Mouse (Mus musculus) 416B (cell line): ENCODE results near the gene Mbd3l2.
"Not testable (repeated sequence)": the region's sequence is repeated elsewhere in the genome, so short reads cannot be mapped to it uniquely, and the experiment has no call there.

Experiments
- DNase-seq: peaks from one replicate; pipeline ENCODE4 v3.0.0; 2011; ENCODE audit warnings: low read depth

Gene Mbd3l2

DNA sequence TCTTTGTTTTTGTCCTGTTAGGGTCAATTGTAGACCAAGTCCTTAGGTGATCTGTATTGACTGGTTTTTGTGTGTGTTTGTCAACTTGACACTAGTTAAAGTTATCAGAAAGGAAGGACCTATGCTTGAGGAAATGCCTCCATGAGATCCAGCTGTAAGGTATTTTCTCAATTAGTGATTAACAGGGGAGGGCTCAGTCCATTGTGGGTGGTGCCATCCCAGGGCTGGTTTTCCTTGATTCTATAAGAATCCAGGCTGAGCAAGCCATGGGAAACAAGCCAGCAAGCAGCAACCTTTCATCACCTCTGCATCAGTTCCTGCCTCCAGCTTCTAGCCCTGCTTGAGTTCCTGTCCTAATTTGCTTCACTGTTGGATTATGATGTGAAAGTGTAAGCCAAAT is at the start of gene Mbd3l2:
Mbd3l2 (plus strand) TSS at position 301 of the 400 bp plus-strand sequence.
- DNase-seq: no peak

DNA sequence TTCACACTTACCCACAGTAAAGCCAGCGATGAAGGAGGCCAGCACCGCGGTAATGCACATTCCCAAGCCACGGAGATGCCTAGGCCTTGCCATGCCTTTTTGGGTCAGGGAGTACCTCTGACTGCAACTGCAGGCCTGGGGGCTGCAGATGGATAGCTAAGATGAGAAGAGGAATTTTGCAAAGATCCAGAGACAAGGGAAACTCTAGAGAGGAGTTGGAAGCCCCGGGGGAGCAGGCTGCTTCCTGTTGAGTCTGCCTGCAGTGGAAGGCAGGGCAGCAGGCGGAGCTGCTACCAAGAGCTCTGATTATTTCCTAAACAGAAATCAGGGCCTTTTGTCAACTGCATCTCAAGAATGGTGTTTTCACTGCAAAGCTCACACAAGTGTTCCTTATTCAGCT is 44.7 kb upstream of the Mbd3l2 start:
- no peak for DNase-seq

DNA sequence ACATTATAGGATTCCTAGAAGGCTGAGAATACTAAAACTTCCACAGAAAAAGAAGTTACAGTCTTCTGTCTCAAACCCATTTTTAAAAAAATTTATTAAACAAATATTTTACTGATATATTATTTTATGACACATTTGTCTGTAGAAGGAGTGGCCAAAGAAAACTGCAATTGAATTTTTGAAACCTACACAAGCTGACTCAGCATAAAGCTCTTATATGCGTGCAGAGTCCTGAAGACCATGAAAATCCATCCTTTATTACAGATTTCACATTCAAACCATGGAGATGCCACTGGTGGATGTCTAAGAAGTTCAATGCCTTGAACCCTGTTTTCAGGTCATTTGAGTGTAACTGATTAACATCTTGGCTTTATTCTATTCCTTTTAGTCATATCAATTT is 30.8 kb upstream of the Mbd3l2 start:
- no peak for DNase-seq

DNA sequence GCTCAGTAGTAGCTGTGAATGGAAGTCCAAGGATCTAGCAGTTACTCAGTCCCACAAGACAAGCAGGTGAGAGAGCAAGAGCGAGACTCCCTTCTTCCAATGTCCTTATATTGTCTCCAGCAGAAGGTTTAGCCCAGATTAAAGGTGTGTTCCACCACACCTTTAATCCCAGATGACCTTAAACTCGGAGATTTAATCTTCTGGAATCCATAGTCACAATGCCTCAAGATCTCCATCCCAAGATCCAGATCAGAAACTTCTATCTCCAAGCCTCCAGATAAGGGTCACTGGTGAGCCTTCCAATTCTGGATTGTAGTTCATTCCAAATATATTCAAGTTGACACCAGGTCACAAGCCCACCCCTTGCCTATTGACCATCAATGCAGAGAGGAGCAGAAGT is 27.6 kb upstream of the Mbd3l2 start, which contains the start of gene Naalad2:
Naalad2 (minus strand) TSS at position 101 of the 400 bp plus-strand sequence.
- not testable (repeated sequence) for DNase-seq

DNA sequence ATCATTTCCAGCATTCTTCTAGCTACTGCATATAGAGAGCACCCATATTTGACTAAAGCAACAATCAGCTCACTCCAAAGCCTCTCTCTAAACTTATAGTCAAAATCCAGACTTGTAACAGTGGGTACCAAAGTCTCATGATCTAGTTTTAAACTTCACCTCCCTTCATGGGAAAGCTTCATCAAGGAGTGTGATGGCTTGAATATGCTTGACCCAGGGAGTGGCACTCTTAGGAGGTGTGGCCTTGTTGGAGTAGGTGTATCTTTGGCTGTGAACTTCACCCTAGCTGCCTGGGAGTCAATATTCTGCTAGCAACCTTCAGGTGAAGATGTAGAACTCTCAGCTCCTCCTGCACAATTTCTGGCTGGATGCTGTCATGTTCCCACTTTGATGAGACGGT is 26.3 kb upstream of the Mbd3l2 start, which contains the start of gene Ubtfl1:
Ubtfl1 (plus strand) TSS at position 301 of the 400 bp plus-strand sequence.
- DNase-seq: no peak

DNA sequence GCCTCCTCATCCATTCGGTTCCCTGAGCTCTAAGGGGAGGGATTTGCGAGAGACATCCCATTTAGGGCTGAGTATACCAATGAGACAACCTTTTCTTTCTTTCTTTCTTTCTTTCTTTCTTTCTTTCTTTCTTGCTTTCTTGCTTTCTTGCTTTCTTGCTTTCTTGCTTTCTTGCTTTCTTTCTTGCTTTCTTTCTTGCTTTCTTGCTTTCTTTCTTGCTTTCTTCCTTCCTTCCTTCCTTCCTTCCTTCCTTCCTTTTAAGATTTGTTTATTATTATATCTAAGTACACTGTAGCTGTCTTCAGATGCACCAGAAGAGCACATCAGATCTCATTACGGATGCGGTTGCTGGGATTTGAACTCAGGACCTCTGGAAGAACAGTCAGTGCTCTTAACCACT is 18.1 kb upstream of the Mbd3l2 start:
- not testable (repeated sequence) for DNase-seq

DNA sequence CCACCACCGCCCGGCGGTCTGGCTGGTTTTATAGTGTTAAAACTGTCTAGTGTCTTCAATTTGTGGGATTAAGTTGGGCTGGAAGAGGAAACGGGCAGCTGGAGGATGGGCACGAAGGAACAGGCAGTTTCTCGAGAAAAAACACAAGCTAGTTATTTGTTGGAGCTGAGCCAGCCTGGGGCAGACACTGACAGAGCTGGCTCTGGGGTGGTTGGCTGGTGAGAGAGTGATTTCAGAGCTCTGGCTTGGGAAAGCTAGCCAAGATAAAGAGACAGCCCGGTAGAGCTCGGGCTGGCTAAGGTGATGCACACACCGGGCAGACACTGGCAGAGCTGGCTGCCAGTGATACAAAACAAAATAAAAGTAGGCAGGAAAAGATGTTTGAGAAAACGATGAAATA is 1.2 kb downstream of the Mbd3l2 start:
- DNase-seq: no peak

DNA sequence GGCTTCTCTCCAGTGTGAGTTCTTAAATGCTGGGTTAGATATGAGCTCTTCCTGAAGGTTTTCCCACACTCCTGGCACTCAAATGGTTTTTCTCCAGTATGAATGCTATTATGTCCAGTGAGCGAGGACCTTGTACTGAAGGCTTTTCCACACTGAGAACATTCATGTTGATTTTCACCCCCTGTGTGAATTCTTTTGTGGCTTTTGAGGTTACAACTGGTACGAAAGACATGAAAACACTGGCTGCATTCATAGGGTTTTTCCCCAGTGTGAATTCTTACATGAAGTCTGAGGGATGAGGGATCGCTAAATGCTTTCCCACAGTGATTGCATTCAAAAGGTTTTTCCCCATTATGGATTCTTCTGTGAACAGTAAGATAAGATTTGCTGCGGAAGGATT is 26.1 kb downstream of the Mbd3l2 start:
- DNase-seq: no peak

DNA sequence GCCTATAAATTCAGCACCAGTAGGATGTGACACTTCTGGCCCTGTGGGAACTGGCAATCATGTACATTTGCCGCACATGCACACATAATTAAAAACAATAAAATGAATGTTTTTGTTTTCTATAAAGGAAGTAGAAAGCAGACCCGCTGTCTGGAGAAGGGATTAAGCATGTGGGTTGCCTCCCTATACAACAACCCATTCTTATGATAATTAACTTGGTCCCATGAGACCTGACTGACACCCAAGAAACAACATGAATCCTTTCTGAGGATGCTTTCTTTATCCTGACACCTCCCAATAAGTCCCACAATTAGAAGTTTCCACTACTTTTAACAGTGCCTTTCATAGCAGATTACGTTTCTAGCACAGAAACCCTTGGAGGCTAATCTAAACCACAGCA is 36.9 kb downstream of the Mbd3l2 start:
- no peak for DNase-seq

DNA sequence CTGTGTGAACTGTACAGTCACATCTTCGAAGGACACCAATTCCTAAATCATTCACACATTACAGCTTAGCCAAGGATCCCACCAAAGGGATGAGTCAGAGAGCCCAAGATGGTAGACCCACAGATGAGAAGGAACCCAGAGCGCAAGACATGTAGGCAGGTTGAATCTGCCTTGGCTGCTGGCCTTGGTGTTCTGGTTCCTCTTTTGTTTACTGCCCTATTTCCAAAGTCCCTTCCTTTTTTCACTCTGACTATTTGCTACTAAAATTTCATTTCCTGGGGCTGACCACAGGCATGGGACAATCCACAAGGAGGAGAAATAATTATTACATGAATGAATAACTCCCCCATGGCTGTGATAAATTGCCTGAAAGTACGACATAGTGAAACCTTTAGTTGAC is 37.6 kb downstream of the Mbd3l2 start:
- DNase-seq: peak; percentile 11

DNA sequence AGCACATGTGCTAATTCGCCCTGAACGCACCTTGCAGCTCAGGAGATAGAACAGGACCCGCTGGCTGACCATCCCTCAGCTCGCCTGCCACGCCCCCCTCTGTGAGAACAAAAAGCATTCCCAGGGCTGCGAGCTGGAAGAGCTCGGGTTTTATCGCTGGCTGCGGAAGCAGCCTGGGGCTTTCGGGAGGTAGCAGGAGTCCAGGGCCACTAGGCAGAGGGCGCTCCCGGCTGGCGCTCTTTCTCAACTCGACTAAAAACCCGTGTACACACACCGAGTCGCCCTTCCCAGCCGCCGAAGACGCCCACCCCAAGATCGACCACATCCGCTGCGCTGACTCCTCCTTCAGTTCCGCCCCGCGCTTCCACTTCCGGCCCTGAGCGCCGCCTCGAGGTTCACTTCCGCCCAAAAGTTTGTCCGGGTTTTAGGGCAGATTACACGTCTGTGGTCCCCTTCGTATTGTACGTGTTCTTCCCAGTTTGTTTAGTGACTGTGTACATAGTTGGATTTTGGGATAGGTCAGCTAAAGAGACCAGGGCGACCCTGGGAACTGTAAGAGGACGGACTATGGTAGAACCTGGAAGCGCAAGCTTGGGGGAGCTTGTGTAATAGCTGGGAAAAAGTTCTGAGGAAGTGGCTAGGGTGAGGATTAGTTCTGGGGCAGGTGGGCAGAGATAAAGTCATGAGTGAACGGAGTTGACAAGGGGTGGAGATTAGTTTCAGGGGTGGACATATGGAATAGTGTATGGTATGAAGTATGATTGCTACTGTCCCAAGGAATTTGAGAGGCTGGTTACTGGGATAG is 43.1 kb downstream of the Mbd3l2 start:
- DNase-seq: peak; percentile 83

DNA sequence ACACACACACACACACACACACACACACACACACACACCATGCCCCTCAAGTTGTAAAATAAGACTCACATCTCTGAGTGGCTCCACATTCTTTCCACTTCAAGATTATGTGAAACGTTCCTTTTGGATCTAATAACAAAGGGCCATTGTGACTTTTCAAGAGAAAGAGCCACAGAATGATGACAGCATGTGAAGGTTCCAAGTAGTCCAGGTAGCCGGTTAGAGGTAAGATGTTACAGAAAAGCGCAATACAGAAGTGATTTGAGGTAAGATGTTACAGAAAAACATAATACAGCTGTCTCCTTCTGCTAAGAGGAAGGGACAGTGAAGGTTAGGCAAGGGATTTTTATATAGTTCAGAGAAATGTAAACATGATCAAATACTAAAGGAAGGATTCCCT is 47.7 kb downstream of the Mbd3l2 start, which contains the start of the genes Zfp558 and Mbd3l1:
Zfp558 (minus strand) TSS at position 101 of the 400 bp plus-strand sequence.
Mbd3l1 (plus strand) TSS at position 192 of the 400 bp plus-strand sequence.
- no peak for DNase-seq
